Mouse (Mus musculus): Measurements from ENCODE around the gene Nol4l.

Gene Nol4l

GRCm38 (mm10) chr2:153529931-153530766 lies at the start of gene Nol4l:
Gene Nol4l (minus strand): TSS chr2:153529971.
- in situ Hi-C loops (cut with MboI): no loop called here

DNA sequence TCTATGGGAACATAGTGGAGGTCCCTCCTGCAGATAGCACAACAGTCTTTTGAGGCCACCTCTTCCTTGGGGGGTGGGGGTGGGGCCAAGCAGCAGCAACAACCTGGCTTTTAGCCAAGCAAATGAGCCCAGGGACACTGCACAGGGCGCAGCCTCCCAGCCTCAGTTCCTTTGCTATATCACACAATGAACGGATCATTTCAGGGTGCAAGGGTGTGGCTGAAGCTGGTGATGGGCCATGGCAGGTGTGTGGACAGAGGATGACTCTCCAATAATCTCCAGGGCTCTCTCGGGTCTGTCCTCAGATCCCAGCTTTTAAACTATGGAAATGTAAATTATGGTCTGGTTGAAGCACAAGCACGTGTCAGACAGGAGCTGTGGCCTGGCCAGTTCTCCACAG lies 47.4 kb upstream of the Nol4l start:
- in situ Hi-C loops (cut with MboI): no loop called here

DNA sequence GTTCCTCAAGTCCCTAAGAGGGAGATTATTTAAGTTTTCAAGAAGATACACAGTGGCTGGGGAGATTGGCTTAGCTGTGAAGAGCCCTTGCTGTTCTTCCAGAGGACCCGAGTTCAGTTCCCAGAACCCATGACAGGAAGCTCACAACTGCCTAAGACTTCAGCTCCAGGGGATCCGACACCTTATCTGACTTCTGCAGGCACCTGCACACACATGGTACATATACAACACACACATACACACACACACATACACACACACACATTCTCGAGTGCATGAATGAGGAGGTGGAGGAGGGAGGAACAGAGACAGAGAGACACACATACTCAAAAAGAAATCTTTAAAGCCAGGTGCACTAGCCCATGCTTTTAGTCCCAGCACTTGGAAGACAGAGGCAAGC lies 46.4 kb upstream of the Nol4l start:
- in situ Hi-C loops (cut with MboI): no loop called here

GRCm38 (mm10) chr2:153575554-153575953 lies 45.8 kb upstream of the Nol4l start:
- in situ Hi-C loops (cut with MboI): no loop called here

DNA sequence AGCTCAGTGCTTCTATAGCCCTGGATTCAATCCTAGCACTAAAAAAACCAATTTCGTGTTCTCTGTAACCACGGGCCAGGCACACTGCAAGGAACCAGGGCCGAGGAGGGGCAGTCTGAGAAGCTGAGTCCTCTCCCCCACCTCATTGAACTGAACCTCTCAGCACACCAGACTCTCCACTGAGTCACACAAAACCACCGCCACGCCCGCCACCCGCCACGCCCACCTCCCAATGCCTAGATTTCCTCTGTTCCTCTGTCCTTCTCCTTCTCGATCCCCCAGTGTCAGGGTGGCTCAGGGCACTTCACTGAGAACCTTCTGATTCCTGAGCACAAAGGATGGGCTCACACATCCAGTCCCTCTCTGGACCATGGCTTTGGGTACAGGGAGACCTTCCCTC lies 43.3 kb upstream of the Nol4l start:
- in situ Hi-C loops (cut with MboI): no loop called here

- in situ Hi-C loops (cut with MboI): no loop called here
These were observed 38.8 kb upstream of the Nol4l start for GRCm38 (mm10) chr2:153568541-153568940.

GRCm38 (mm10) chr2:153568013-153568412 lies 38.2 kb upstream of the Nol4l start:
- in situ Hi-C loops (cut with MboI): no loop called here

- in situ Hi-C loops (cut with MboI): no loop called here
These were observed 34.6 kb upstream of the Nol4l start for GRCm38 (mm10) chr2:153564343-153564742.

DNA sequence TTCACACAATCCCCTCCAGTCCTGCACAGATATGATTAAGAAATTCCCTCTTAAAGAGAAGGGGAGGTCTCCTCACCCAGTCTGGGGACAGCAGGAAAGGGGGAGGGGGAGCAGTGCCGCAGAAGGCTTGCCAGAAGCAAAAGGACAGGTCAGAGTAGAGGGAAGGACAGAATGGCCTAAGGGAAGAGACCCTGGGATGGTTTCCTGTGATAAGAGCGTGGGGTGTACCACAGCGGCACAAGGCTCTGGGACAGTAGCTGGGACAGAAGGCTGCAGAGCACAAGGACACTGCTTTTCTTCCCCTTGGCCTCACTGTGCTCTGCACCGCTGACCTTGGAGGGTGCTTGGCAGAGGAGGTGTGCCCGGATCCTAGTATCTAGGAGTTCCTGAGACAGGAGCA lies 31.8 kb upstream of the Nol4l start:
- in situ Hi-C loops (cut with MboI): no loop called here

DNA sequence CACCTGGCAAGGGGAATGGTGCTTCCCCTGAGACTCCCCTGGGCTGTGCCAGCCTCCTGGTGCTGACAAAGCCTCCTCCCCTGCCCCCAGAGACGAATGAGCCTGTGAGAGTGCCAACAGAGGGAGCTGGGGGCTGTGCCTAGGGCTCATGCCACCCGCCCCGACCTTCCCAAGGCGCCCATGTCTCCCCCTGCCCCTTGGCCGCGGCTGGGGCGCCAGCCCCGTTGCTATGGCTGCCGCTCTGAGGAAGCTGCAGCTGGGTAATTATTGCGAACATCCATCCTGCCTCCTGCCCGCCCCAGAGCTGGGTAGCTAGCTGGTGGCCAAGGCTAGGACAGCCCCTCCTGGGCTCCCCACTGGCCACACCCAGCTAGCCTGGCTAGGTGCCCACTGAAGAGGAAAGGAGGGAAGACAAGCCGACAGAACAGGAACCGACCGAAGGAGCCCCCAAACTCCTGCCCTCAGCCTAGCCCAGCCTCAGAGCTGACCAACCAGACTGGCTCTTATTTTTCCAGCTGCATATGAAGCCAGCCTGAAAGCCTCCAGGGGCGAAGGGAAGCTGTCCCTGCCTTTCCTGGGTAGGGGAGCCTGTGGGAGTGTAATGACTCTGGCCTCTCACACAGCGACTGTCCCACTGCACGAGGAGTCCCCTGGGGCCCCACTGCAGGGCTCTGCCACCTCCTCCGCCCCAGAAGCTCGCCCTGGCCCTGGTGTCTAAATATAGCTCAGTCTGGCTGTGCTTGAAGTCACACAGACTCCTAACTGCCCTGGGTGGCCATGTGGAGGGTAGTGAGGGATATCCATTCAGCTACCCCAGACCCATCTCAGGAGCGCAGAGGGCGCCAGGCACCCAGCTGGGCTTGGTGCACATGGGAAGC lies 31.1 kb upstream of the Nol4l start:
- in situ Hi-C loops (cut with MboI): no loop called here

DNA sequence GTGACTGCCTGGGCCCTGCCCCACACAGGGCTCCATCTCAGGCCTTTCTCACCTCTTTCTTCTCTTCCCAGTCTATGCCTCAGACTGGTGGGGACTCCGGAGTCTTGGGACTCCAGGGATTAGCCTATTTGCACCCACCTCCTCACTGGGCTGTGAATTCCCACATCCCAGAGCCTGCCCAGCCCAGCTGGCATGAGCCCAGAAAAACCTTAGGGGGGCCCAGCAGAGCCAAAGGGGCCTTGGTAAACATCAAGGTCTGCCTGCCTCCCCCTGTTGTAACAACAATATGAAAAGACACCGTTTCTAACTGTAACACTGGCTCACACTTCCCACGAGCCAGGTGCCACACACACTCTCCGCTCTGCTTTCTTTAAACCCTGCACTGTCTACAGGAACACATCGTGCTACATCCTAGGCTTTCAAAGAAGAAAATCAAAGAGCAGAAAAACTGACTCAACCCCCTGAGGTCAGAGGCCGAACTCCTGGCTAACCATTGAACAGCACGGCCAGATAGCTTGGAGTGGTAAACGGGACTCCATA lies 29.9 kb upstream of the Nol4l start:
- in situ Hi-C loops (cut with MboI): no loop called here

DNA sequence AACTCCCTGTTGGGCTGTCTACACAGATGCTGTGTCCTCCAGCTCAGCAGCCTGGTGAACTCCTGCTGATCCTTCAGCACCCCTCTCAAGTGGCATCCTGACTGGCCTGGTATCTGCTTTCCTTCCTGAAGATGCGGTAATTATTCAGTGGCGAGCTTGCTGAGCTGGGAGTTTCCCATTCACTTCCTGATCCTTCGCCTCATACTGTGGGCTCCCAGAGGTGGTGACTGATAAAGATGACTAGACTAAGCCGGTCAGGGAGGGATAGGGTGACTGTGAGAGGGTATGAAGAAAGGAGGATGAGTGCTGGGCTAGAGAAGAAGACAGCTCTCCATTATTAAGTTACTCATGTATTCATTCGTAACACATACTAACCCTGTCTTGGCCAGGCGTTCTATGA lies 28.7 kb upstream of the Nol4l start:
- in situ Hi-C loops (cut with MboI): no loop called here

- in situ Hi-C loops (cut with MboI): no loop called here
These were observed 27.5 kb upstream of the Nol4l start for GRCm38 (mm10) chr2:153557259-153557658.

- in situ Hi-C loops (cut with MboI): no loop called here
These were observed 26.4 kb upstream of the Nol4l start for GRCm38 (mm10) chr2:153556208-153556607.

DNA sequence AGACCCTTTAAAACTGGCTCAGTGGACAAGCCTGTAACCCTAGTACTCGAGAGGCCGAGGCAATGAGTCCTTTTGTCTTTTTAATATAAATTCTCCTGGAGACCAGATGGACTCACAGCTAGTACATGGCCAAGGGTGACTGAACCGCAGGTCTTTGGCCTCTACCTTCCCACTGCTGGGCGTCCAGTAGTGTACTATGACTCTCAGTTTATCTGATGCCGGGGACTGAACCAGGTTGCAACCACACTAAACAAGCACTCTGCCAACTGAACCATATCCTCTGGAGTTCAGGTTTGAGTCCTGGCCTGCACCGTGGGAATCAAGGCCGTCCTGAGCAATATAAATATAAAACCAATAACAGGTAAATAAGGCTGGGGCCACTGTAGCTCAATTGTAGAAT lies 24.8 kb upstream of the Nol4l start:
- in situ Hi-C loops (cut with MboI): no loop called here

DNA sequence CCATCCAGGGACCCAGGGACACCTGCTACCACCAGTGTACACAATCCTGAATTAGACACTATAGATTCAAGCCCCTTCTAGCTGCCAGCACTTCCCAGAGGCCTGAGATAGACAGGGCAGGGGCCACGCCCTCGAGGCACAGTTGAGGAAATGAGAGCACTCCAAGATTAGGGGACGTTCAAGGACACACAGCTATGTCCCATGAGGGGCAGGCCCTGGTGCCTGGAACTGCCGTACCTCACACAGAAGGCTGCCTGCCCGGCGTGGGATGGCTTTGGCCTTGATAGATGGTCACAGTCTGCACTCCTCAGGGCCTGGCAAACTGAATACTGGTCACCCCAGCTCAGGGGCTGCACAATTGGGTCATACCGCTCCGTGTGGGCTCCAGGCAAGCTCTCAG lies 19.7 kb upstream of the Nol4l start:
- in situ Hi-C loops (cut with MboI): no loop called here

GRCm38 (mm10) chr2:153548221-153548923 lies 18.6 kb upstream of the Nol4l start:
- in situ Hi-C loops (cut with MboI): no loop called here

DNA sequence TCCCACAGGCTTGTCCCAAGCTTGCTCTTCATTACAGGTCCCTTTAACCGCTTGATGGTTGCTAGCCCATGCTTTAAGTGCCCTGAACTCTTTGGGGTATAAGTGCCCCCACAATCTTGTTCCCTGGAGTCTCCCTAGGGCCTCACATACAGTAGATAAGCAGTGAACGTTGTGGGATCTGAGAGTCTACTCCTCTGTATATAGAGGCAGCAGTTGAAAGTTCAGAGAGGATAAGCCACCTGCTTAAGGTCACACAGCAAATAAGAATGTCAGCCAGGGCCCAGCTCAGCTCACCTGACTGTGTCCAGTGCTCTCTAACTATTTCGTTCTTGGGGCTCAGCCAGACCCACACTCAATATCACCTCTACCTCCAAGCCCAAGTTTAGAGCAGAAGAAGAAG lies 17.9 kb upstream of the Nol4l start:
- in situ Hi-C loops (cut with MboI): no loop called here

DNA sequence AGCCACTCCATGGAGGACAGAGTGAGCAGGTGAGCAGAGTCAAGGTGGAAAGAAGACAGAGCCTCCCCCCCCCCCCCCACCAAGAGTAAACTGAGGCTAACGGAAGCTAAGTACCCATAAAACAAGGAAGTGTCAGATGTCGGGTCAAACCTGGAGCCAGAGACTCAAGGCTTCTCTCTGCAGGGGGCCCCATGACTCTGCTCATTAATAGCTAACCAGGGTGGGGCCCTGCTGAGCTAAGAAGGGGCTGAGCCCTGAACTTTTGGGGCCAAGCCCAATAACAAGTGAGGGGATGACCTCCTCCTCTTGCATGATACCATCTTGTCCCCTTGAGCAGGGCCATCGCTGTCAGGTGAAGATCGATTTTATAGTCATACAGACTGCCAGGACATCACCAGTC lies 17.2 kb upstream of the Nol4l start:
- in situ Hi-C loops (cut with MboI): no loop called here

GRCm38 (mm10) chr2:153546471-153546870 lies 16.7 kb upstream of the Nol4l start:
- in situ Hi-C loops (cut with MboI): no loop called here

DNA sequence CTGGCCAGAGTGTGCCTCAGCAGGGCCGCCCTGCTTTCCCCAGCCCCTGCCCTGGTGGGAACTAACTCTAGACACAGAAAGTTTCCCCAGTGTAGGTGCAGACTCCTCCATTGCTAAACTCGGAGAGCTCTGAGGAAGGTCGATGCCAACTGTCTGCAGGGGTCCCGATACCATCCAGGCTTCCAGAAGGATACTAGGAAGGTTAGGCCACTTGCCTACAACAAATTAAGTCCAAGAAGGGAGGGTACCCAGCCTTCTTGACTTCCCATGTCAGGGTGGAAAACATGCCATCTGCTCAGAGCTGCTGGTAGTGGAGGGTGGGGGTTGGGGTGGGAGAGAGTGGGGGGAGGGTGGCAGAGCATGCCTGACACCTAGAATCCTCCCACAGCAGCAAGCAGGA lies 15.0 kb upstream of the Nol4l start:
- in situ Hi-C loops (cut with MboI): no loop called here
